Mouse (Mus musculus) midbrain, embryonic 11.5 days (tissue): ENCODE measurements around the gene Tk1. TPM values are rescaled to one million over a fixed set of nuclear protein-coding genes. Genes with fewer than 3 reads are reported as not detected.

Experiments
- ATAC-seq: fragments of 200-750 bp; cut with Nextera tagmentation; 2 replicates; pipeline ENCODE4 v1.8.0; 2017; ENCODE audit warnings: moderate TSS enrichment, moderate library complexity; ENCODE audit not compliant: low FRiP score
- DNase-seq: peaks from one replicate; pipeline ENCODE4 v3.0.0; 2015; ENCODE audit warnings: low spot score; ENCODE audit errors: missing footprints
- H3K27ac ChIP-seq: fragments of 300-500 bp; sonication (generic); 2 replicates; pipeline ENCODE4 v1.5.1; 2014; ENCODE audit warnings: low read depth, low read length
- H3K27me3 ChIP-seq: fragments of 300-500 bp; sonication (generic); 2 replicates; pipeline ENCODE4 v1.6.1; 2014; ENCODE audit warnings: mild to moderate bottlenecking, low read length, moderate library complexity, mixed read lengths; ENCODE audit not compliant: control insufficient read depth, insufficient read depth
- H3K36me3 ChIP-seq: fragments of 300-500 bp; sonication (generic); 2 replicates; pipeline ENCODE4 v1.6.1; 2014; ENCODE audit warnings: mild to moderate bottlenecking, low read length, moderate library complexity, mixed read lengths; ENCODE audit not compliant: control insufficient read depth, insufficient read depth
- H3K4me1 ChIP-seq: fragments of 300-500 bp; sonication (generic); 2 replicates; pipeline ENCODE4 v1.6.1; 2014; ENCODE audit warnings: low read length; ENCODE audit not compliant: control insufficient read depth, insufficient read depth
- H3K4me2 ChIP-seq: fragments of 300-500 bp; sonication (generic); 2 replicates; pipeline ENCODE4 v1.6.1; 2014; ENCODE audit warnings: mild to moderate bottlenecking, moderate library complexity
- H3K4me3 ChIP-seq: fragments of 300-500 bp; sonication (generic); 2 replicates; pipeline ENCODE4 v1.5.1; 2014; ENCODE audit warnings: low read depth, low read length
- H3K9ac ChIP-seq: fragments of 300-500 bp; sonication (generic); 2 replicates; pipeline ENCODE4 v1.6.1; 2014; ENCODE audit warnings: low read length
- H3K9me3 ChIP-seq: fragments of 300-500 bp; sonication (generic); 2 replicates; pipeline ENCODE4 v1.6.1; 2016; ENCODE audit warnings: low read length; ENCODE audit not compliant: control insufficient read depth
- WGBS: fragments of 180-500 bp; shearing (Covaris S2); extraction: QIAGEN DNeasy Blood & Tissue Kit; methylation state at CpG from one replicate; pipeline ENCODE4 v1.1.7; 2014; 5-methylcytosine and 5-hydroxymethylcytosine counted together
- polyA plus RNA-seq: library from polyadenylated mRNA; unstranded; fragments of >200 nt; fragmentation: Nextera tagmentation; extraction: Ambion mirVana; gene quantifications from 2 replicates; pipeline ENCODE4 v1.2.1, GENCODE M21; 2014

Gene Tk1
- polyA plus RNA-seq, 1 experiment from 2014 or later, result 87.1 TPM

DNA sequence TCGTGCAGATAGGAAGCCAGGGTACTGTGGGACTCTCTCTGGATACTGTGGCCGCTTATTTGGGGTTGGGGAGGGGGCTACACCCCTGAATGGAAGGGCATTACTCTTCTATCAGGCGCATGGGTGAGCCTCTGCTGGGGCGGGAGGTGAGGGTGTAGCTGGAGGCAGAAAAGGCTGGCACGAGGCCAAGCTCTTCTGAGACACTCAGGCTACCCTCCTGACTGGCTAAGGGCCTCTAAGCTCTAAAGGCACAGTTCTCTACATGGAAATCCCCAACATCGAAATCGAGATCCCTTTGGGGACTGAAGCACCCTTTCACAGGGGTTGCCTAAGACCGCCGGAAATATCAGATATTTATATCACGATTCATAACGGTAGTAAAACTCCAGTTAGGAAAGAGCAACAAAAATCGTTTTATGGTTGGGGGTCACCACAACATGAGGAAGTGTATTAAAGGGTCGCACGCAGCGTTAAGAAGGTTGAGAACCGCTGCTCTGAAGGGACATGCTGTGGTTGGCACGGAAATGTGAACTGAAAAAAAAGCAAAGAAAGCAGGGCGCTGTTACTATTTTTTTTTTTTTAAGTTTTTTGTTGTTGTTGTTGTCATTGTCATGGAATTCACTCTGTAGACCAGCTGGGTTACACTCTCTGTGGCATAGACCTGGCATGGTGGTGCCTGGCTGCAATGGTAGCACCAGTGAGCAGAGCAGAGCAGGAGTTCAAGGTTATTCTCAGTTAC is 2.4 kb upstream of the Tk1 start:
- Histone ChIP-seq H3K4me1 (peaks cover 21% of the 10 kb centered on the region), H3K27me3 (no peaks in the 10 kb centered on the region), H3K27ac (no peak overlapping the region), H3K36me3 (no peaks in the 10 kb centered on the region), H3K4me3 (no peak overlapping the region), H3K9ac (no peak overlapping the region), H3K4me2 (no peak overlapping the region), H3K9me3 (no peaks in the 10 kb centered on the region)
- WGBS, result 90% methylated on average over 18 of the region's 18 CpGs
- no peak for DNase-seq
- ATAC-seq, result no peak

DNA sequence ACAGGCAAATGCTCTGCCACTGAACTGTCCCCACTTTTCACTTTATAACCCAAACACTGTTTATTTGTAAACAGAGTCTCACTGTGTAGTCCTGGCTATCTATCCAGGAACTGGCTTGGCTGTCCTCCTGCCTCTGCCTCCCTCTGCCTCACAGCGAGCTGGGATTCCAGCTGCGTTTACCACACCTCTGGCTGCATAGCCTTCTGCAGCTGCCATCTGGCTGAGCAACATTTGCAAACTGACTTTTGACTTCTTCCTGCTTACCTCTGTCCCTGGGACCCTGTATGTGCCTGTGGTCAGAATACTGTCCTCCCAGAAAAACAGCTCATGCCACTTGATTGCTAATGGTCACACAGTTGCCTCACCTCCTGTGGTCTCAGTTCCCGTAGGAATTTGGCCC is 1.5 kb upstream of the Tk1 start:
- ATAC-seq (no peak), DNase-seq (no peak)
- no peak overlapping the region for H3K4me2 ChIP-seq
- H3K27me3 ChIP-seq, result no peaks in the 10 kb centered on the region
- WGBS, result 72% methylated on average over 3 of the region's 3 CpGs
- H3K27ac ChIP-seq, result no peak overlapping the region
- H3K9me3 ChIP-seq, result no peaks in the 10 kb centered on the region
- H3K4me1 ChIP-seq, result peaks cover 21% of the 10 kb centered on the region
- no peak overlapping the region for H3K4me3 ChIP-seq
- no peaks in the 10 kb centered on the region for H3K36me3 ChIP-seq
- no peak overlapping the region for H3K9ac ChIP-seq

DNA sequence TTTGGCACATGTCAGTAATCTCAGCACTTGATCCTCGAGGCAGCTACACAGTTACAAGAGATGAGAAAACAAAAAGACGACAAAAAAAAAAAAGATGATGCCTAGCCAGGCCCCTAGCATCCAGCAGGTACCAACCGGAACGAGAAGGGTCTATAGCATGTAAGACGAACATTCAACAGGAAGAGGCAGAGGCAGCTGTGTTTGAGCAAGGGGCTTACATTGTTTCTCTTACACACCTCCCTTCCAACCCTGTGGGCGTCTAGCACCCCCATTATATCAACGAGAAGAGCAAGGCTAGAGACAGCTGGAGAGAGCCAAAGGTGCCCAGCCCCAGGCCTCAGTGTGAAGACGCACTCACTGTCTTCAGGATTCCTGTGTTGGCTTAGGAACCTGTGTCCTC is 1.0 kb upstream of the Tk1 start:
- peaks cover 21% of the 10 kb centered on the region for H3K4me1 ChIP-seq
- no peak overlapping the region for H3K4me2 ChIP-seq
- no peak overlapping the region for H3K27ac ChIP-seq
- no peaks in the 10 kb centered on the region for H3K27me3 ChIP-seq
- 81% methylated on average over 8 of the region's 8 CpGs for WGBS
- DNase-seq (no peak), ATAC-seq (no peak)
- H3K36me3 ChIP-seq, result no peaks in the 10 kb centered on the region
- H3K4me3 ChIP-seq, result no peak overlapping the region
- H3K9me3 ChIP-seq, result no peaks in the 10 kb centered on the region
- H3K9ac ChIP-seq, result peak overlapping the region; percentile 1; the same call in 1 of the 2 replicates

DNA sequence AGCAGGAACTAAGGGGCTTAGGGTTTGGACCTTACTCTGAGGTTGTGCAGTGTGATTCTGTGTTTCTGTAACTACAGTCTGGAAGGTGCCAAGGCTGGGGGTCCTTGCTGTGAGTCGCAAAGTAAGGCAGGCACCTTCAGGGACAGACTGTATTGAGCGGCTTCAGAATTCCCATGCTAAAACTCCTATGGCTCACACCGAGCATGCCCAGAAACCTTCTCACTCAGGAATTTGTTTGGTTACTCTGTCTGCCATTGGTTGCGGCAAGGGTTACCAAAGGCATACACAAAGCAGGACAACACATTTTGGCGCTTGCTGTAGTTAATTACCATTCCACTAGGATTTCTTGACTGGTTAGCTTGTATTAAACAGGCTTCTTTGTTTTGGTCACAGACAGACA is 272 bp upstream of the Tk1 start:
- no peaks in the 10 kb centered on the region for H3K9me3 ChIP-seq
- H3K4me1 ChIP-seq, result peaks cover 21% of the 10 kb centered on the region
- WGBS, result 9% methylated on average over 5 of the region's 5 CpGs
- peak overlapping the region; percentile 84 for H3K27ac ChIP-seq
- DNase-seq (no peak), ATAC-seq (peak; percentile 27)
- no peaks in the 10 kb centered on the region for H3K36me3 ChIP-seq
- peak overlapping the region; percentile 86 for H3K9ac ChIP-seq
- peak overlapping the region; percentile 62 for H3K4me3 ChIP-seq
- no peaks in the 10 kb centered on the region for H3K27me3 ChIP-seq
- peak overlapping the region; percentile 85 for H3K4me2 ChIP-seq

DNA sequence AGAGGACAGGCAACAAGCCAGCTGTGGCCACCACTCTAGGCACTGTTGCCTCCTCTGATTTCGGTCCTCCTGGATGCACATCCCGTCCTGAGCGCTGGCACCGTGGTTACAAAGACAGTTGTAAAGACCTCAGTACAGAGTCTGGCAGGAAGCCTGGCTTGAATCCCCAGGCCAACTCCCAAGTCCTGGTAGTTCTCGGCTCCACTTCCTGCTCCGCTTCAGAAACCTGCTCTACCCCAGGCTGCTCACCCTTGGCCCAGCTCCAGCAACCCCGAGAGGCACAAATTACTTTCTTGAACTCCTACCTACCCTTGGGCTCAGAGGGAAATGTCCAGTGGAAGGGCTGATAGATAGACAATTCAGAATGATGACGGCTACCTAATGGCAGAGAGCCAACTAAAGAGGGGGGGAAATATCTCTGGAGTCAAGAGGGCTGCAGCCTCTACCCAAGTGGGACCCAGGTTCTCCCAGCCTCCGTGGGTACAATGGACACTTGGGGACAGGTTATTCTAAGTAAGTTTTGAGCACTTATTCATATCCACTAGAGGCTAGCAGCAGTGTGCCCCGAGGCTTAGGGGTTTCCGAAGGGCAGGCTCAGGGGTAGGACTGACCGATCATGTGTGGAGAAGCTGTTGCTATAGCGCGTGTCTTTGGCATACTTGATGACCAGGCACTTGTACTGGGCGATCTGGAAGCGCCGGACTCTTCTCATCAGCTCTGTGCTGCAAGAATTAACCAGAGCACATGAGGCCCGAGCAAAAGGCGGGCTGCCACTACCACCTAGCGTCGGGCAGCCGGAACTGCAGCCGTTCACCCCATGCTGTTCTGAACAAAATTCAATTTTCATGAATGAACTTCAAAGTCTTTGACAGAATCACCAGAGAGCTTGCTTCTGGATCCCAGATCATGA is 1.6 kb downstream of the Tk1 start:
- Histone ChIP-seq H3K4me1 (peaks cover 21% of the 10 kb centered on the region), H3K36me3 (peaks cover 2% of the 10 kb centered on the region; the same call in 1 of the 2 replicates), H3K9ac (peak overlapping the region; percentile 86), H3K4me2 (peak overlapping the region; percentile 85), H3K27ac (no peak overlapping the region), H3K4me3 (peak overlapping the region; percentile 62), H3K9me3 (no peaks in the 10 kb centered on the region), H3K27me3 (no peaks in the 10 kb centered on the region)
- WGBS, result 30% methylated on average over 23 of the region's 23 CpGs
- DNase-seq, result peak; percentile 97
- peak; percentile 79 for ATAC-seq

DNA sequence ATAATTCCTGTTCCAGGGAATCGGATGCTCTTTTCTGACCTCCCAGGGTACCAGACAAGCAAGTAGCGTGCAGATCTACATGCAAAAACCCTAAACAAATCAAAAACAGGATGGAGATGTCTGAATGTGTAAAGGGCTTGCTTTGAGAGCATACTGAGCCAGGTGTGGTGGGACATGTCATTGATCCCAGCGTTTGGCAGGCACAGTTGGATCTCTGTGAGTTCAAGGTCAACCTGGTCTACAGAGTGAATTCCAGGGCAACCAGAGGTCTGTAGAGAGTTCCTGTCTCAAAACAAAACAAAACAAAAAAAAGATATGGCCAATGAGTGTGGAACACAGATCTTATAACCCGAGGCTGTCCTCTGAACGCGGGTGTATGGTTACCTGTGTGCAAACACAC is 2.5 kb downstream of the Tk1 start:
- H3K27me3 ChIP-seq, result no peaks in the 10 kb centered on the region
- WGBS, result 95% methylated on average over 6 of the region's 6 CpGs
- ATAC-seq (no peak), DNase-seq (no peak)
- H3K36me3 ChIP-seq, result peaks cover 2% of the 10 kb centered on the region; the same call in 1 of the 2 replicates
- H3K9ac ChIP-seq, result no peak overlapping the region
- peaks cover 21% of the 10 kb centered on the region for H3K4me1 ChIP-seq
- no peak overlapping the region for H3K27ac ChIP-seq
- no peak overlapping the region for H3K4me3 ChIP-seq
- H3K4me2 ChIP-seq, result no peak overlapping the region
- H3K9me3 ChIP-seq, result no peaks in the 10 kb centered on the region

DNA sequence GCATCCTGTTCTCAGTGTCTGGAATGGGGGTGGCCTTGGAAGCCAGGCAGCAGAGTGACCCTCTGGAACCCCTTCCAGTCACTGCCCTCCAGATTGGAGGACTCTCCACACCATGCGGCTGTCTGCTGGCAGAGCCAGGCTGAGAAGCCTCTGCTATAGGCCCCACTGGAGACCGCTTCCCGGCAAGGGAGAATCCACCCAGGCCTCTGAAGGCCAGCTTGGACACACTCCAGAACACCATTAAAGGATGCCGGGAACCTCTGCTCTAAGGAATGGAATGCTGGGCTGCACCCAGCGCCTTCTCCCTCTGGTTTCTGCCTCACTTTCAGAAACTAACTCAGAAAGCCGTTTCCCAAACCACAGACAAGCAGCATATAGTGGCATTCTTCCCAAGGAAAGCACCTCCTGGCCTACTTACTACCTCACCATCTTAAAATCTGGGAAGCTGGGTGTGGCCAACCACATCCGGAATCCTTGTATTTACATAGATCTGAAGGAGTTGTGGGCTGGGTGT is 3.1 kb downstream of the Tk1 start:
- Histone ChIP-seq H3K9ac (no peak overlapping the region), H3K4me2 (no peak overlapping the region), H3K9me3 (no peaks in the 10 kb centered on the region), H3K4me1 (peaks cover 21% of the 10 kb centered on the region), H3K27ac (no peak overlapping the region), H3K27me3 (no peaks in the 10 kb centered on the region), H3K36me3 (peaks cover 2% of the 10 kb centered on the region; the same call in 1 of the 2 replicates), H3K4me3 (no peak overlapping the region)
- no peak for ATAC-seq
- WGBS, result 94% methylated on average over 7 of the region's 7 CpGs
- DNase-seq, result no peak

DNA sequence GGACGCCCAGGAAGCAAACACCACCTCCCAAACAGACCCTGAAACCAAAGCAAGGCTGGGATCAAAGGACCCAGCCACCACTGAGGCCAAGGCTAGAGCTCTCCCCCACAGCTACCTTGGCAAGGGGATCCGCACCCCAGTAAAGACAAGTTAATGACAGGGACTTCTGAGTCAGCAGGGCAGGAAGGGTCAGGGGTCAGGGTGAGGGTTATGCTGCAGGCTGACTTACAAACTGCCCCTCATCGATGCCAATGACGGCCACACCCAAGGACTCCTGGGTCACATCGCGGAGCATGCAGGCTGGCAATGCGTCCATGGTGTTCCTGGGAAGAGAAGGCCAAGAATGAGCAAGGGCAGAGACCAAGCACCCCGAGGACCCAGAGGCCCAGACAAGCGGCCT is 4.0 kb downstream of the Tk1 start:
- Histone ChIP-seq H3K9ac (no peak overlapping the region), H3K9me3 (no peaks in the 10 kb centered on the region), H3K27me3 (no peaks in the 10 kb centered on the region), H3K4me3 (no peak overlapping the region), H3K36me3 (peaks cover 2% of the 10 kb centered on the region; the same call in 1 of the 2 replicates), H3K4me2 (no peak overlapping the region), H3K4me1 (peaks cover 21% of the 10 kb centered on the region), H3K27ac (no peak overlapping the region)
- 90% methylated on average over 9 of the region's 9 CpGs for WGBS
- no peak for ATAC-seq
- DNase-seq, result no peak

DNA sequence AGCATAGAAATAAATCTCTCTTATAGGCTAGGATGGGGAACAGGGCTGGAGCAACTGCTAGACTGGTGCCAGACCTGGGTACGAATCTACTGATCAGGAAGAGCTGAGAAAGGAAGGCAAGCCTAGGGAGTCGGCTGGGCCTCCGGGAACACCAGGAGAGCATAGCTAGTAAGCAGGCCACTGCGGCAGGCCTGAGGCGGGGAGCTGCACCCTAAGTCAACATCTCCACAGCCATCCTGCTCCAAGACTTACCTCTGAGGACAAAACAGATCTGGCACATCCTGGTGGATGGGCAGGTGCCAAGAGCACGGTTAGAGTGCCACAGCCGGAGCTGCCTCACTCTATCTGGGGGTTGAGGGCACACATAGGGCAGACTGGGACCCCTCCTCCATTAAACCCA is 5.7 kb downstream of the Tk1 start:
- no peak overlapping the region for H3K4me2 ChIP-seq
- H3K4me1 ChIP-seq, result peaks cover 13% of the 10 kb centered on the region
- H3K27me3 ChIP-seq, result no peaks in the 10 kb centered on the region
- H3K4me3 ChIP-seq, result no peak overlapping the region
- no peak overlapping the region for H3K27ac ChIP-seq
- peaks cover 2% of the 10 kb centered on the region; the same call in 1 of the 2 replicates for H3K36me3 ChIP-seq
- DNase-seq (no peak), ATAC-seq (no peak)
- H3K9ac ChIP-seq, result no peak overlapping the region
- H3K9me3 ChIP-seq, result no peaks in the 10 kb centered on the region
- WGBS, result 95% methylated on average over 7 of the region's 7 CpGs
